Mouse (Mus musculus) cerebellum, postnatal 14 days (tissue): ENCODE data around the gene Abcc4.
"Not testable (repeated sequence)": the region's sequence is repeated elsewhere in the genome, so short reads cannot be mapped to it uniquely, and the experiment has no call there.

Experiments used
- DNase-seq, 2 experiments: peaks; one replicate each; pipeline ENCODE4 v3.0.0; 2021; ENCODE audit warnings: mixed read lengths in 2 of 2

The Abcc4 gene

GRCm38 (mm10) chr14:118676308-118676994, 29.6 kb downstream of the Abcc4 start:
- DNase-seq: no peak

GRCm38 (mm10) chr14:118674705-118675139, 31.3 kb downstream of the Abcc4 start:
- peak; percentile 56 to 66 for DNase-seq

GRCm38 (mm10) chr14:118674224-118674623, 31.8 kb downstream of the Abcc4 start:
- no peak for DNase-seq

- DNase-seq: no peak
Observed at GRCm38 (mm10) chr14:118673501-118673900, 32.5 kb downstream of the Abcc4 start.

GRCm38 (mm10) chr14:118672931-118673330, 33.1 kb downstream of the Abcc4 start:
- DNase-seq: not testable (repeated sequence)

- peak; percentile 68 to 80 for DNase-seq
Observed at GRCm38 (mm10) chr14:118667499-118667898, 38.5 kb downstream of the Abcc4 start.

- no peak for DNase-seq
Observed at GRCm38 (mm10) chr14:118664661-118665060, 41.4 kb downstream of the Abcc4 start.

- DNase-seq: no peak
Observed at GRCm38 (mm10) chr14:118662625-118663276, 43.3 kb downstream of the Abcc4 start.

GRCm38 (mm10) chr14:118662124-118662523, 43.9 kb downstream of the Abcc4 start:
- DNase-seq: no peak

GRCm38 (mm10) chr14:118659230-118659629, 46.8 kb downstream of the Abcc4 start:
- DNase-seq: no peak

- DNase-seq: no peak
Observed at GRCm38 (mm10) chr14:118658328-118658692, 47.7 kb downstream of the Abcc4 start.

- no peak for DNase-seq
Observed at GRCm38 (mm10) chr14:118657673-118658327, 48.2 kb downstream of the Abcc4 start.

- no peak for DNase-seq
Observed at GRCm38 (mm10) chr14:118657206-118657605, 48.8 kb downstream of the Abcc4 start.

- DNase-seq: no peak
Observed at GRCm38 (mm10) chr14:118656036-118656435, 50.0 kb downstream of the Abcc4 start.

GRCm38 (mm10) chr14:118654903-118655302, 51.1 kb downstream of the Abcc4 start:
- no peak for DNase-seq

- no peak for DNase-seq
Observed at GRCm38 (mm10) chr14:118651704-118652439, 54.1 kb downstream of the Abcc4 start.

- no peak for DNase-seq
Observed at GRCm38 (mm10) chr14:118649895-118650256, 56.1 kb downstream of the Abcc4 start.

- DNase-seq: no peak
Observed at GRCm38 (mm10) chr14:118649199-118649894, 56.7 kb downstream of the Abcc4 start.

- DNase-seq: not testable (repeated sequence)
Observed at GRCm38 (mm10) chr14:118642940-118643591, 63.0 kb downstream of the Abcc4 start.

- no peak for DNase-seq
Observed at GRCm38 (mm10) chr14:118642140-118642539, 63.9 kb downstream of the Abcc4 start.

- DNase-seq: no peak
Observed at GRCm38 (mm10) chr14:118638447-118639275, 67.4 kb downstream of the Abcc4 start.
